Mouse (Mus musculus) cortical plate, adult 2 months (tissue): ENCODE measurements around the gene Krt4.

Experiments used
- CTCF ChIP-seq: fragments of 200-500 bp; IDR thresholded peaks from 2 replicates; pipeline ENCODE4 v1.5.1; 2011; ENCODE audit warnings: mild to moderate bottlenecking, control low read depth, low read length; ENCODE audit not compliant: insufficient read depth; ENCODE audit errors: extremely low read depth
- POLR2A ChIP-seq: fragments of 200-500 bp; IDR thresholded peaks from 2 replicates; pipeline ENCODE4 v1.6.1; 2011; ENCODE audit warnings: mild to moderate bottlenecking, low read length, control low read depth; ENCODE audit not compliant: insufficient read depth; ENCODE audit errors: extremely low read depth

DNA sequence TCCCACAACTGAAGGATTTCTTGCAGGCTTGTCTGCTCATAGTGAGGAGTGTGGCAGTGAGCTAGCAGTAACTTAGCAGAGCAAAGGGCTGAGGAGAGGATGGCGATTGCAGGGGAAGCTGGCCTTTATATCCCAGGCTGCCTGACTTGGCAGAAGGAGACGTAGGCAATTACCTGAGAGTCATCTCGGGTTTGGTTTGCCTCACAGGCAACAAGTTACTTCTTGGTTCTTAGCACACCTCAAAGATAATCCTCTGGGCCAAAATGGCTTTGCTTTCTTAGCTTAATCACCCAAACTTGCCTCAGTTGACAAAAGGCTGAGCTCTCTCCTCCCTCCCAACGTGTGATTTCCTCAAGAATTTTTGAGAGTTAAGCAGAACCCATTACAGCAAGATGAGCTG is 31.7 kb downstream of the Krt4 start, which contains the start of gene Krt76:
- TF ChIP-seq POLR2A = no peak
- TF ChIP-seq CTCF = no peak
